Mouse (Mus musculus) mesoderm, embryonic 11.5 days (tissue): Measurements from ENCODE around the gene Prdm2.

Experiments
- DNase-seq: peaks from one replicate; pipeline ENCODE4 v3.0.0-alpha.2; 2012; ENCODE audit warnings: low read depth, low spot score

Gene Prdm2

GRCm38 (mm10) chr4:143108552-143108951, 104.2 kb downstream of the Prdm2 start:
- DNase-seq: no peak

GRCm38 (mm10) chr4:143106971-143107370, 105.8 kb downstream of the Prdm2 start:
- DNase-seq: no peak

GRCm38 (mm10) chr4:143106566-143106965, 106.2 kb downstream of the Prdm2 start:
- no peak for DNase-seq

- no peak for DNase-seq
Measured at GRCm38 (mm10) chr4:143104739-143105138, 108.1 kb downstream of the Prdm2 start.

GRCm38 (mm10) chr4:143103811-143104210, 109.0 kb downstream of the Prdm2 start:
- DNase-seq: no peak

GRCm38 (mm10) chr4:143100157-143100556, 112.6 kb downstream of the Prdm2 start:
- no peak for DNase-seq

- no peak for DNase-seq
Measured at GRCm38 (mm10) chr4:143099288-143100039, 113.3 kb downstream of the Prdm2 start.

- DNase-seq: peak; percentile 63
Measured at GRCm38 (mm10) chr4:143092082-143092701, 120.6 kb downstream of the Prdm2 start.

- no peak for DNase-seq
Measured at GRCm38 (mm10) chr4:143090551-143090950, 122.2 kb downstream of the Prdm2 start.

GRCm38 (mm10) chr4:143074071-143074765, 138.6 kb downstream of the Prdm2 start:
- DNase-seq: peak; percentile 37

- DNase-seq: no peak
Measured at GRCm38 (mm10) chr4:143071791-143072190, 141.0 kb downstream of the Prdm2 start.

GRCm38 (mm10) chr4:143067006-143067405, 145.8 kb downstream of the Prdm2 start:
- DNase-seq: no peak

- DNase-seq: no peak
Measured at GRCm38 (mm10) chr4:143058765-143059344, 153.9 kb downstream of the Prdm2 start.
